Mouse (Mus musculus) heart, postnatal 0 days (tissue): ENCODE measurements around the gene Nynrin.

Experiments
- CTCF ChIP-seq: IDR thresholded peaks from 2 replicates; pipeline ENCODE4 v1.5.1; 2016; ENCODE audit warnings: antibody characterized with exemption, control low read depth, low read depth
- EP300 ChIP-seq: IDR thresholded peaks from 2 replicates; pipeline ENCODE4 v1.6.1; 2016; ENCODE audit warnings: antibody characterized with exemption, low read depth

DNA sequence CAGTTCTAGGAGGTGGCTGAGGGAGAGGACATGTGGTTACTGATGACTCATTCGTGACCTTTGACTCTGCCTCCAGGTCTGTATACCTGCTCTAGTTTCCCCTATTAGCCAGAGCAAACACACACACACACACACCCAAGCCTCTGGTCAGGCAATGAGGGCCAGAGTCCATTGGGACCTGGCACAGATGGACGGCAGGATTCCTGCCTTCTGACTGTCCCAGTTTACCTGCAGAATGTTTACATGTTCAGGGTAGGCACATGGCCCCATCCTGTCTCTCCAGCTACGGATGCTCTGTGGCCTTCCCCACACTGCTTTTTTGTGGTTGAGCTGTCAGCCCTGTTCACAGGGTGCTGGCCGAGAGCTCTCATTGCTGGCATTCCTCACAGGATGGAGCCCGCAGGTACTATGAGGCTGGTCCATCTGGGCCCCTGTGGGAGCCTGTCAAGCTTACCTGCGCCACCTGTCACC lies 28.4 kb downstream of the Nynrin start:
- TF ChIP-seq CTCF (no peak), EP300 (no peak)
